Mouse (Mus musculus): ENCODE measurements at regions not wholly inside any gene's neighbourhood (a gene's known extent, or its start where the extent isn't known, plus 50 kb on each side); places are given as distances from the start of the nearest gene placed in this dataset.
"Not testable (repeated sequence)": the region's sequence is repeated elsewhere in the genome, so short reads cannot be mapped to it uniquely, and the experiment has no call there.

- 66% methylated on average over 2 of the region's 2 CpGs for WGBS
- ATAC-seq = no peak
- Histone ChIP-seq H3K9ac (no peak overlapping the region), H3K4me3 (no peak overlapping the region), H3K4me1 (no peaks in the 10 kb centered on the region), H3K27ac (no peak overlapping the region), H3K4me2 (no peak overlapping the region), H3K9me3 (replicated peaks) (no peaks in the 10 kb centered on the region), H3K36me3 (ENCODE audit: poor library complexity, severe bottlenecking) (no peaks in the 10 kb centered on the region), H3K27me3 (no peaks in the 10 kb centered on the region)
Observed at GRCm38 (mm10) chr1:147138176-147138575, 643.6 kb downstream of the Brinp3 start.

GRCm38 (mm10) chr1:147175350-147175749 lies 680.8 kb downstream of the Brinp3 start:
- ATAC-seq = no peak
- H3K4me2 ChIP-seq = no peak overlapping the region
- no peaks in the 10 kb centered on the region for H3K36me3 ChIP-seq (ENCODE audit: poor library complexity, severe bottlenecking)
- H3K4me1 ChIP-seq = no peaks in the 10 kb centered on the region
- no peaks in the 10 kb centered on the region for H3K27me3 ChIP-seq
- no peak overlapping the region for H3K9ac ChIP-seq
- no peak overlapping the region for H3K27ac ChIP-seq
- no peaks in the 10 kb centered on the region for H3K9me3 ChIP-seq (replicated peaks)
- WGBS = 96% methylated on average over 1 of the region's 1 CpGs
- no peak overlapping the region for H3K4me3 ChIP-seq

- 46% methylated on average over 1 of the region's 1 CpGs for whole genome bisulfite sequencing
- peaks cover 8% of the 10 kb centered on the region; the same call in 1 of the 2 replicates for H3K4me1 ChIP-seq
Observed at GRCm38 (mm10) chr1:147186799-147187198, 692.2 kb downstream of the Brinp3 start.

GRCm38 (mm10) chr1:147187251-147188025 lies 692.9 kb downstream of the Brinp3 start:
- Histone ChIP-seq H3K36me3 (ENCODE audit: poor library complexity, severe bottlenecking) (no peaks in the 10 kb centered on the region), H3K27me3 (no peaks in the 10 kb centered on the region), H3K27ac (no peak overlapping the region), H3K9me3 (replicated peaks) (no peaks in the 10 kb centered on the region), H3K4me1 (peaks cover 8% of the 10 kb centered on the region; the same call in 1 of the 2 replicates), H3K9ac (no peak overlapping the region), H3K4me3 (no peak overlapping the region), H3K4me2 (peak overlapping the region; percentile 16)
- ATAC-seq = peak; percentile 89
- WGBS = 37% methylated on average over 6 of the region's 6 CpGs

More at GRCm38 (mm10) chr1:147186799-147187198, 692.2 kb downstream of the Brinp3 start:
- Histone ChIP-seq H3K9me3 (replicated peaks) (no peaks in the 10 kb centered on the region), H3K27me3 (no peaks in the 10 kb centered on the region), H3K4me3 (no peak overlapping the region), H3K9ac (no peak overlapping the region), H3K36me3 (ENCODE audit: poor library complexity, severe bottlenecking) (no peaks in the 10 kb centered on the region), H3K4me2 (no peak overlapping the region), H3K27ac (no peak overlapping the region)
- ATAC-seq = peak; percentile 57; the same call in 1 of the 2 replicates

GRCm38 (mm10) chr1:147199959-147200358 lies 705.4 kb downstream of the Brinp3 start:
- not testable (repeated sequence) for H3K4me3 ChIP-seq; H3K4me1 ChIP-seq; H3K9me3 ChIP-seq (replicated peaks); H3K9ac ChIP-seq; H3K27ac ChIP-seq; ATAC-seq; H3K4me2 ChIP-seq; H3K27me3 ChIP-seq; H3K36me3 ChIP-seq (ENCODE audit: poor library complexity, severe bottlenecking)
- WGBS = 91% methylated on average over 2 of the region's 2 CpGs

- H3K4me3 ChIP-seq; ATAC-seq; H3K4me1 ChIP-seq; H3K4me2 ChIP-seq; H3K9ac ChIP-seq; H3K27me3 ChIP-seq; H3K36me3 ChIP-seq (ENCODE audit: poor library complexity, severe bottlenecking); H3K27ac ChIP-seq; H3K9me3 ChIP-seq (replicated peaks): not testable (repeated sequence)
- WGBS = 87% methylated on average over 7 of the region's 7 CpGs
Observed at GRCm38 (mm10) chr1:147214890-147215289, 720.3 kb downstream of the Brinp3 start.

- no peaks in the 10 kb centered on the region for H3K27me3 ChIP-seq
- ATAC-seq = no peak
- no peak overlapping the region for H3K27ac ChIP-seq
- no peaks in the 10 kb centered on the region for H3K4me1 ChIP-seq
- no peaks in the 10 kb centered on the region for H3K9me3 ChIP-seq (replicated peaks)
- no peak overlapping the region for H3K4me2 ChIP-seq
- no peaks in the 10 kb centered on the region for H3K36me3 ChIP-seq (ENCODE audit: poor library complexity, severe bottlenecking)
- no peak overlapping the region for H3K9ac ChIP-seq
- no peak overlapping the region for H3K4me3 ChIP-seq
- 77% methylated on average over 2 of the region's 2 CpGs for WGBS
Observed at GRCm38 (mm10) chr1:147217965-147218364, 723.4 kb downstream of the Brinp3 start.

GRCm38 (mm10) chr1:147219438-147219837 lies 724.9 kb downstream of the Brinp3 start:
- no peak overlapping the region for H3K4me3 ChIP-seq
- H3K4me2 ChIP-seq = no peak overlapping the region
- no peaks in the 10 kb centered on the region for H3K36me3 ChIP-seq (ENCODE audit: poor library complexity, severe bottlenecking)
- 94% methylated on average over 2 of the region's 2 CpGs for WGBS
- no peaks in the 10 kb centered on the region for H3K4me1 ChIP-seq
- no peaks in the 10 kb centered on the region for H3K27me3 ChIP-seq
- no peak for ATAC-seq
- no peak overlapping the region for H3K27ac ChIP-seq
- no peaks in the 10 kb centered on the region for H3K9me3 ChIP-seq (replicated peaks)
- no peak overlapping the region for H3K9ac ChIP-seq

- H3K36me3 ChIP-seq (ENCODE audit: poor library complexity, severe bottlenecking) = no peaks in the 10 kb centered on the region
- WGBS = 68% methylated on average over 3 of the region's 3 CpGs
Observed at GRCm38 (mm10) chr1:147223232-147223925, 728.8 kb downstream of the Brinp3 start.

GRCm38 (mm10) chr1:147237565-147237964 lies 743.0 kb downstream of the Brinp3 start:
- no peaks in the 10 kb centered on the region for H3K9me3 ChIP-seq (replicated peaks)
- no peaks in the 10 kb centered on the region for H3K4me1 ChIP-seq
- H3K27me3 ChIP-seq = no peaks in the 10 kb centered on the region
- no peak overlapping the region for H3K27ac ChIP-seq
- WGBS = 78% methylated on average over 3 of the region's 3 CpGs
- no peak for ATAC-seq
- no peaks in the 10 kb centered on the region for H3K36me3 ChIP-seq (ENCODE audit: poor library complexity, severe bottlenecking)
- H3K4me3 ChIP-seq = no peak overlapping the region
- H3K4me2 ChIP-seq = no peak overlapping the region
- H3K9ac ChIP-seq = no peak overlapping the region

More at GRCm38 (mm10) chr1:147223232-147223925, 728.8 kb downstream of the Brinp3 start:
- Histone ChIP-seq H3K27me3 (no peaks in the 10 kb centered on the region), H3K4me2 (no peak overlapping the region), H3K4me3 (no peak overlapping the region), H3K9ac (no peak overlapping the region), H3K4me1 (no peaks in the 10 kb centered on the region), H3K27ac (no peak overlapping the region), H3K9me3 (replicated peaks) (no peaks in the 10 kb centered on the region)
- ATAC-seq = no peak

- ATAC-seq = no peak
- Histone ChIP-seq H3K27ac (no peak overlapping the region), H3K27me3 (no peaks in the 10 kb centered on the region), H3K9me3 (replicated peaks) (no peaks in the 10 kb centered on the region), H3K4me2 (no peak overlapping the region), H3K9ac (no peak overlapping the region), H3K4me3 (no peak overlapping the region), H3K4me1 (no peaks in the 10 kb centered on the region), H3K36me3 (ENCODE audit: poor library complexity, severe bottlenecking) (no peaks in the 10 kb centered on the region)
- WGBS = 81% methylated on average over 3 of the region's 3 CpGs
Observed at GRCm38 (mm10) chr1:147239108-147239507, 744.5 kb downstream of the Brinp3 start.

GRCm38 (mm10) chr1:147273324-147273723 lies 778.8 kb downstream of the Brinp3 start:
- Histone ChIP-seq H3K27me3 (no peaks in the 10 kb centered on the region), H3K4me3 (no peak overlapping the region), H3K4me2 (no peak overlapping the region), H3K36me3 (ENCODE audit: poor library complexity, severe bottlenecking) (no peaks in the 10 kb centered on the region), H3K4me1 (no peaks in the 10 kb centered on the region), H3K9ac (no peak overlapping the region), H3K27ac (no peak overlapping the region), H3K9me3 (replicated peaks) (no peaks in the 10 kb centered on the region)
- WGBS = 95% methylated on average over 1 of the region's 1 CpGs
- no peak for ATAC-seq
